Mouse (Mus musculus): ENCODE measurements around the gene Aldh6a1. TPM values are rescaled to one million over a fixed set of nuclear protein-coding genes. Genes with fewer than 3 reads are reported as not detected.

Aldh6a1 gene
- polyA plus RNA-seq, 1 experiment from 2014 or later: 38.6 TPM

GRCm38 (mm10) chr12:84393847-84394246, 57.0 kb downstream of the Aldh6a1 start:
- Histone ChIP-seq H3K27me3 (ENCODE audit: control insufficient read depth, insufficient read depth, low read length) (no peaks in the 10 kb centered on the region), H3K27ac (ENCODE audit: low read depth, low read length) (no peak overlapping the region), H3K9ac (ENCODE audit: low read depth, low read length) (no peak overlapping the region), H3K4me1 (ENCODE audit: control insufficient read depth, insufficient read depth, low read length) (no peaks in the 10 kb centered on the region; the same call in 1 of the 2 replicates), H3K36me3 (ENCODE audit: control insufficient read depth, insufficient read depth, low read length) (no peaks in the 10 kb centered on the region; the same call in 1 of the 2 replicates), H3K4me3 (ENCODE audit: low read depth, low read length) (no peak overlapping the region), H3K9me3 (replicated peaks; ENCODE audit: control insufficient read depth, low read length) (no peaks in the 10 kb centered on the region), H3K4me2 (no peak overlapping the region)
- no peak for ATAC-seq (replicated peaks; ENCODE audit: insufficient number of reproducible peaks, low FRiP score, low TSS enrichment)
- 87% methylated on average over 5 of the region's 5 CpGs for WGBS (ENCODE audit: insufficient replicate concordance)

DNA sequence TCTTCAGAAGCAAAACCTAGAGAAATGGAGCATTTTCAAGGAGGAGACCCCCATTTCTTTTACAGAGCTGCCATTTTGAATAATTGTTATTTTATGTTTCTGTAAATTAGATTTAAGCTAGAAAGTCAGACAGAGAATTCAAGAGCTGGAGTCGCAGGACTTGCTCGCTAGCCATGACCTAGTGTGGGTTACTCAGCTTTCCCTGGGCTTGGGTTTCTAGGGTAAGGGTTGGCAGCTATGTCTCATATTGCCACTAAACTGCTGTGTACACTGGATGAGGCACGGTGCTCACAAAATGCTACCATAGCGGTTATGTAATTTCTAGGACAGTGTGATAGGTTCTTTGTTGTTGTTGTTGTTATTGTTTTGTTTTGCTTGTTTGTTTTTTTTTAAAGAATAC, 58.1 kb downstream of the Aldh6a1 start:
- 90% methylated on average over 4 of the region's 4 CpGs for WGBS (ENCODE audit: insufficient replicate concordance)

GRCm38 (mm10) chr12:84390336-84390735, 60.5 kb downstream of the Aldh6a1 start:
- no peaks in the 10 kb centered on the region for H3K9me3 ChIP-seq (replicated peaks; ENCODE audit: control insufficient read depth, low read length)
- no peak for ATAC-seq (replicated peaks; ENCODE audit: insufficient number of reproducible peaks, low FRiP score, low TSS enrichment)
- H3K9ac ChIP-seq (ENCODE audit: low read depth, low read length): no peak overlapping the region
- H3K36me3 ChIP-seq (ENCODE audit: control insufficient read depth, insufficient read depth, low read length): no peaks in the 10 kb centered on the region
- peaks cover 5% of the 10 kb centered on the region for H3K4me1 ChIP-seq (ENCODE audit: control insufficient read depth, insufficient read depth, low read length)
- 33% methylated on average over 6 of the region's 6 CpGs for WGBS (ENCODE audit: insufficient replicate concordance)
- H3K27ac ChIP-seq (ENCODE audit: low read depth, low read length): peak overlapping the region; percentile 41; the same call in 1 of the 2 replicates
- no peaks in the 10 kb centered on the region for H3K27me3 ChIP-seq (ENCODE audit: control insufficient read depth, insufficient read depth, low read length)
- H3K4me2 ChIP-seq: no peak overlapping the region
- H3K4me3 ChIP-seq (ENCODE audit: low read depth, low read length): no peak overlapping the region

More for the DNA sequence above, 58.1 kb downstream of the Aldh6a1 start:
- ATAC-seq (replicated peaks; ENCODE audit: insufficient number of reproducible peaks, low FRiP score, low TSS enrichment): no peak
- Histone ChIP-seq H3K4me3 (ENCODE audit: low read depth, low read length) (no peak overlapping the region), H3K36me3 (ENCODE audit: control insufficient read depth, insufficient read depth, low read length) (no peaks in the 10 kb centered on the region; the same call in 1 of the 2 replicates), H3K4me1 (ENCODE audit: control insufficient read depth, insufficient read depth, low read length) (no peaks in the 10 kb centered on the region; the same call in 1 of the 2 replicates), H3K9ac (ENCODE audit: low read depth, low read length) (no peak overlapping the region), H3K27ac (ENCODE audit: low read depth, low read length) (no peak overlapping the region), H3K27me3 (ENCODE audit: control insufficient read depth, insufficient read depth, low read length) (no peaks in the 10 kb centered on the region), H3K4me2 (no peak overlapping the region), H3K9me3 (replicated peaks; ENCODE audit: control insufficient read depth, low read length) (no peaks in the 10 kb centered on the region)

DNA sequence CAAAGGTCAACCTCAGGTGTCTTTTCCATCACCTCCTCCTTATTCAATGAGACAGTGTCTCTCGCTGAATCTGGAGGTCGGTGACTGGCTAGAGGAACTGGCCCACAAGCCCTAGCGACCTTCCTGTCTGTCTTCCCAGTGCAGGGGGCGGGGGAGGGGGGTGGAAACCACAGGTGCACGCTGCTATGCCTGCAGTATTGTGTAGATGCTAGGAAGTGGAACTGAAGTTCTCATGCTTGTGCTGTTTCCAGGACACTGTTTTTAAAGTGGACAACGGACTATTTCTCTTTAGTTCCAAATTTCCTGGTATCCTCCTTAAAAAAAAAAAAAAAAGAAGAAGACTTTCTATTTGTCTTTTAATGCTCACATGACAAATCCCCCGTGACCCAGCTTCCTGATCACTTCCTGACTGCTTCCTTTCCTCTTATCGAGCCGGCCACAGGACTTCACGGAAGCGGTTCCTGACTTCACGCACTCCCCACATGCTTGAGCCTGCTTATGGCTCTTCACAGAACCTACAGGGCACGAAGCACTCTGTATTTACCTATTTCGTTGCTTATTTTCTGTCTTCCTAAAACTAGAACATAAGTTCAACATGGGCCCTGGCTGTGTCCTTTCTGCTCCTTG, 61.9 kb downstream of the Aldh6a1 start:
- no peak for ATAC-seq (replicated peaks; ENCODE audit: insufficient number of reproducible peaks, low FRiP score, low TSS enrichment)
- Histone ChIP-seq H3K27me3 (ENCODE audit: control insufficient read depth, insufficient read depth, low read length) (no peaks in the 10 kb centered on the region), H3K36me3 (ENCODE audit: control insufficient read depth, insufficient read depth, low read length) (no peaks in the 10 kb centered on the region), H3K4me2 (no peak overlapping the region), H3K4me3 (ENCODE audit: low read depth, low read length) (no peak overlapping the region), H3K9me3 (replicated peaks; ENCODE audit: control insufficient read depth, low read length) (no peaks in the 10 kb centered on the region), H3K9ac (ENCODE audit: low read depth, low read length) (no peak overlapping the region), H3K4me1 (ENCODE audit: control insufficient read depth, insufficient read depth, low read length) (peaks cover 16% of the 10 kb centered on the region), H3K27ac (ENCODE audit: low read depth, low read length) (no peak overlapping the region)
- WGBS (ENCODE audit: insufficient replicate concordance): 61% methylated on average over 14 of the region's 14 CpGs

DNA sequence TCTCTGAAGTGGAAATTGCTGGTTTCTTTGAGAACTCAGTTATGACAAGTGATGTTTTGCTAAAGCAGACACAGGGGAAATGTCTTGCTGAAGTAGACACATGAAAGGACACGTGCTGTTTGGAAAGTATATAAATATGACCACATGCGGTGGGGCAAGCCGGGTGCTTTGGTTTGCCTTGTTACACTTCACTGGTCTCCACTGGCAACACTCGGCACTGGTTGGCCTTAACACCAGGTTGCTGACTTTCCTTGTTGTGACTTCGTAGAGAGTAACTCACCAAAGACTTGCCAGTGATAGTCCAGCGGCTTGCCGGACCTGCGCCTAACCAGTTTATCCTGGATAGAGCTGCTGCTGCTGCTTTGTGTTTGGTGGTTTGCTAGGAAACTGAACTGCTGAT, 62.7 kb downstream of the Aldh6a1 start:
- Histone ChIP-seq H3K9ac (ENCODE audit: low read depth, low read length) (no peak overlapping the region), H3K27me3 (ENCODE audit: control insufficient read depth, insufficient read depth, low read length) (no peaks in the 10 kb centered on the region), H3K27ac (ENCODE audit: low read depth, low read length) (no peak overlapping the region), H3K4me1 (ENCODE audit: control insufficient read depth, insufficient read depth, low read length) (peaks cover 16% of the 10 kb centered on the region), H3K4me2 (no peak overlapping the region), H3K4me3 (ENCODE audit: low read depth, low read length) (no peak overlapping the region), H3K36me3 (ENCODE audit: control insufficient read depth, insufficient read depth, low read length) (no peaks in the 10 kb centered on the region), H3K9me3 (replicated peaks; ENCODE audit: control insufficient read depth, low read length) (no peaks in the 10 kb centered on the region)
- ATAC-seq (replicated peaks; ENCODE audit: insufficient number of reproducible peaks, low FRiP score, low TSS enrichment): no peak
- 89% methylated on average over 8 of the region's 8 CpGs for WGBS (ENCODE audit: insufficient replicate concordance)

DNA sequence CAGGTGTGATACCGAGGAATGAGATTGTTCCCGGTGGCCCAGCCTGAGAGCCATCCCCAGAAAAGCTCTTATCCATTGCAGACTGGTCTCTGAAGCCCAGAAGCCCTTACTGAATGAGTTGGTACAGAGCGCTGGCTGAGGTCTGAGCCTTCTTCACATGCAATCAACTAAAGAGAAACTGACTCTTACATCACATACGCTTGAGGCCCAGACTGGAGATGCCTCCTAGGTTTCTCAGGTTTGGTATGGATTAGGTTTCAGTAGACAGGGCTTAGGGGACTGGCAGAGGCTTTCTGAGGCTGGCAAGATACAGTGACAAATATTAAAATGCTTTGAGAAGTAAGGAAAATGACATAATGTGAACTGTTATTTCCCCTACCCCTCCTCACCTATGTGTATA, 65.4 kb downstream of the Aldh6a1 start:
- Histone ChIP-seq H3K27me3 (ENCODE audit: control insufficient read depth, insufficient read depth, low read length) (no peaks in the 10 kb centered on the region), H3K4me3 (ENCODE audit: low read depth, low read length) (no peak overlapping the region), H3K4me1 (ENCODE audit: control insufficient read depth, insufficient read depth, low read length) (peaks cover 19% of the 10 kb centered on the region), H3K4me2 (no peak overlapping the region), H3K9ac (ENCODE audit: low read depth, low read length) (0 out of 2 replicates have a peak overlapping the region, but pooled peaks have one; percentile 22), H3K9me3 (replicated peaks; ENCODE audit: control insufficient read depth, low read length) (no peaks in the 10 kb centered on the region), H3K36me3 (ENCODE audit: control insufficient read depth, insufficient read depth, low read length) (no peaks in the 10 kb centered on the region), H3K27ac (ENCODE audit: low read depth, low read length) (peak overlapping the region; percentile 77)
- WGBS (ENCODE audit: insufficient replicate concordance): 85% methylated on average over 4 of the region's 4 CpGs
- no peak for ATAC-seq (replicated peaks; ENCODE audit: insufficient number of reproducible peaks, low FRiP score, low TSS enrichment)

GRCm38 (mm10) chr12:84384644-84385081, 66.1 kb downstream of the Aldh6a1 start:
- peak overlapping the region; percentile 4; the same call in 1 of the 2 replicates for H3K4me2 ChIP-seq
- H3K27ac ChIP-seq (ENCODE audit: low read depth, low read length): peak overlapping the region; percentile 77
- H3K4me1 ChIP-seq (ENCODE audit: control insufficient read depth, insufficient read depth, low read length): peaks cover 19% of the 10 kb centered on the region
- H3K9ac ChIP-seq (ENCODE audit: low read depth, low read length): no peak overlapping the region
- no peak for ATAC-seq (replicated peaks; ENCODE audit: insufficient number of reproducible peaks, low FRiP score, low TSS enrichment)
- H3K27me3 ChIP-seq (ENCODE audit: control insufficient read depth, insufficient read depth, low read length): no peaks in the 10 kb centered on the region
- 37% methylated on average over 5 of the region's 5 CpGs for WGBS (ENCODE audit: insufficient replicate concordance)
- no peaks in the 10 kb centered on the region for H3K9me3 ChIP-seq (replicated peaks; ENCODE audit: control insufficient read depth, low read length)
- H3K36me3 ChIP-seq (ENCODE audit: control insufficient read depth, insufficient read depth, low read length): no peaks in the 10 kb centered on the region
- no peak overlapping the region for H3K4me3 ChIP-seq (ENCODE audit: low read depth, low read length)

GRCm38 (mm10) chr12:84382369-84382768, 68.4 kb downstream of the Aldh6a1 start:
- 55% methylated on average over 4 of the region's 4 CpGs for WGBS (ENCODE audit: insufficient replicate concordance)
- ATAC-seq (replicated peaks; ENCODE audit: insufficient number of reproducible peaks, low FRiP score, low TSS enrichment): peak; percentile 83
- Histone ChIP-seq H3K27me3 (ENCODE audit: control insufficient read depth, insufficient read depth, low read length) (no peaks in the 10 kb centered on the region), H3K36me3 (ENCODE audit: control insufficient read depth, insufficient read depth, low read length) (no peaks in the 10 kb centered on the region), H3K9ac (ENCODE audit: low read depth, low read length) (no peak overlapping the region; the same call in 1 of the 2 replicates), H3K4me2 (peak overlapping the region; percentile 34), H3K4me3 (ENCODE audit: low read depth, low read length) (peak overlapping the region; percentile 23), H3K4me1 (ENCODE audit: control insufficient read depth, insufficient read depth, low read length) (peaks cover 19% of the 10 kb centered on the region), H3K9me3 (replicated peaks; ENCODE audit: control insufficient read depth, low read length) (no peaks in the 10 kb centered on the region), H3K27ac (ENCODE audit: low read depth, low read length) (peak overlapping the region; percentile 81)

Data from heart, embryonic 11.5 days (tissue).